Comparison of ENCODE assay signal across 23 mouse cellular contexts in the genomic region with DNA sequence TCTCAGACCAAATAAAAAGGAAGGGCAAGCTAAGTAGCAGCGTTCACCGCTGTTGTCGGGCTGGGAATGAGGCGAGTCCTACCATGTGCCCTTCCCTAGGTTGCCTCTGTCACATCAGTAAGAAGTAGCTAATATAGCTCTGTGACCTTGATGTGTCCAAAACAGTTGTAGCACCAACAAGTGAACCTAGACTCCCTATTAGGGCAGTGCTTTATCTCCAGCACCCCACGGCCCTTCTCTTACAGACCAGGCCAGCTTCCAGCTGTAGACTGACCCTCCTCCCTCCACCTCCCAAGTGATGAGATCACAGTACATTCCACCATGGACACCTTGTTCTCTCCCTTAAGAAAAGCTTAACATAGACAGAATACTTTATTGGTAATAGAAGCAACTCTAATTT.
"Had no signal": no experiment of that assay in that cellular context is flagged by ENCODE, and none has a peak within 500 bp of the region (broad histone marks: within the 10 kb centered on the region; RNA-seq: fewer than 3 reads in every experiment).

No protein-coding gene starts in this region.

- ATAC-seq: liver, embryonic 12.5 days; midbrain, embryonic 13.5 days; midbrain, embryonic 16.5 days had no signal

- H3K27me3 ChIP-seq: kidney, embryonic 15.5 days; limb, embryonic 13.5 days; liver, embryonic 12.5 days; liver, embryonic 15.5 days; lung, embryonic 15.5 days; megakaryocyte, embryonic 14.5 days; midbrain, embryonic 13.5 days; neural tube, embryonic 13.5 days; stomach, embryonic 15.5 days had no signal

- H3K9me3 ChIP-seq: kidney, embryonic 15.5 days; limb, embryonic 13.5 days; liver, embryonic 12.5 days; liver, embryonic 15.5 days; lung, embryonic 15.5 days; megakaryocyte, embryonic 14.5 days; midbrain, embryonic 10.5 days; midbrain, embryonic 13.5 days; neural tube, embryonic 13.5 days; stomach, embryonic 15.5 days had no signal

- H3K4me2 ChIP-seq: kidney, embryonic 15.5 days; limb, embryonic 13.5 days; liver, embryonic 12.5 days; liver, embryonic 15.5 days; lung, embryonic 15.5 days; midbrain, embryonic 13.5 days; neural tube, embryonic 13.5 days; stomach, embryonic 15.5 days had no signal

- H3K4me3 ChIP-seq: kidney, embryonic 15.5 days; limb, embryonic 13.5 days; liver, embryonic 12.5 days; liver, embryonic 15.5 days; lung, embryonic 15.5 days; megakaryocyte, embryonic 14.5 days; midbrain, embryonic 10.5 days; midbrain, embryonic 13.5 days; myocyte; neural tube, embryonic 13.5 days; stomach, embryonic 15.5 days had no signal

- H3K4me1 ChIP-seq: kidney, embryonic 15.5 days; limb, embryonic 13.5 days; liver, embryonic 12.5 days; liver, embryonic 15.5 days; lung, embryonic 15.5 days; midbrain, embryonic 10.5 days; midbrain, embryonic 13.5 days; neural tube, embryonic 13.5 days; stomach, embryonic 15.5 days had no signal

- H3K27ac ChIP-seq: kidney, embryonic 15.5 days; limb, embryonic 13.5 days; liver, embryonic 12.5 days; liver, embryonic 15.5 days; lung, embryonic 15.5 days; midbrain, embryonic 10.5 days; midbrain, embryonic 13.5 days; neural tube, embryonic 13.5 days; stomach, embryonic 15.5 days had no signal

- H3K9ac ChIP-seq: kidney, embryonic 15.5 days; limb, embryonic 13.5 days; liver, embryonic 12.5 days; liver, embryonic 15.5 days; lung, embryonic 15.5 days; midbrain, embryonic 13.5 days; neural tube, embryonic 13.5 days; stomach, embryonic 15.5 days had no signal

- DNase-seq: kidney, postnatal 10 days; kidney, postnatal 36 days; left cerebral cortex, postnatal 4 days; liver; lung, adult 18-20 months; lung, postnatal 10 days; lung, postnatal 36 days; retina, postnatal 1 day; right cerebral cortex, postnatal 25 days; spleen, adult 18-20 months; thymus, postnatal 25 days had no signal
